Mouse (Mus musculus): ENCODE measurements around the gene Herc3. TPM values are rescaled to one million over a fixed set of nuclear protein-coding genes. Genes with fewer than 3 reads are reported as not detected.

Gene Herc3
- polyA plus RNA-seq, 1 experiment from 2014 or later, result 30.4 TPM

GRCm38 (mm10) chr6:58834470-58834869 lies 3.2 kb downstream of the Herc3 start:
- DNase-seq (no peak), ATAC-seq (ENCODE audit: low FRiP score, low TSS enrichment) (no peak)
- no peak overlapping the region for H3K4me2 ChIP-seq (ENCODE audit: low read length)
- H3K36me3 ChIP-seq (ENCODE audit: control insufficient read depth, insufficient read depth, low read length), result no peaks in the 10 kb centered on the region
- no peaks in the 10 kb centered on the region for H3K27me3 ChIP-seq (ENCODE audit: control insufficient read depth, insufficient read depth, low read length)
- WGBS, result 82% methylated on average over 7 of the region's 7 CpGs
- peaks cover 27% of the 10 kb centered on the region for H3K4me1 ChIP-seq (ENCODE audit: control insufficient read depth, insufficient read depth, low read length)
- no peak overlapping the region for H3K27ac ChIP-seq (replicated peaks; ENCODE audit: low read depth, low read length)
- H3K9me3 ChIP-seq (ENCODE audit: control insufficient read depth, low read length), result no peaks in the 10 kb centered on the region
- no peak overlapping the region for H3K4me3 ChIP-seq (replicated peaks; ENCODE audit: low read depth, low read length)
- no peak overlapping the region for H3K9ac ChIP-seq (replicated peaks; ENCODE audit: low read length)

- Histone ChIP-seq H3K9ac (replicated peaks; ENCODE audit: low read length) (no peak overlapping the region), H3K4me1 (ENCODE audit: control insufficient read depth, insufficient read depth, low read length) (peaks cover 27% of the 10 kb centered on the region), H3K27me3 (ENCODE audit: control insufficient read depth, insufficient read depth, low read length) (no peaks in the 10 kb centered on the region), H3K9me3 (ENCODE audit: control insufficient read depth, low read length) (no peaks in the 10 kb centered on the region), H3K4me2 (ENCODE audit: low read length) (no peak overlapping the region), H3K27ac (replicated peaks; ENCODE audit: low read depth, low read length) (no peak overlapping the region), H3K4me3 (replicated peaks; ENCODE audit: low read depth, low read length) (no peak overlapping the region), H3K36me3 (ENCODE audit: control insufficient read depth, insufficient read depth, low read length) (no peaks in the 10 kb centered on the region)
- ATAC-seq (ENCODE audit: low FRiP score, low TSS enrichment), result no peak
- WGBS, result 80% methylated on average over 1 of the region's 1 CpGs
- DNase-seq, result no peak
Measured at GRCm38 (mm10) chr6:58835591-58835990, 4.3 kb downstream of the Herc3 start.

- Histone ChIP-seq H3K36me3 (ENCODE audit: control insufficient read depth, insufficient read depth, low read length) (no peaks in the 10 kb centered on the region), H3K27me3 (ENCODE audit: control insufficient read depth, insufficient read depth, low read length) (no peaks in the 10 kb centered on the region), H3K27ac (replicated peaks; ENCODE audit: low read depth, low read length) (no peak overlapping the region), H3K4me3 (replicated peaks; ENCODE audit: low read depth, low read length) (no peak overlapping the region), H3K4me2 (ENCODE audit: low read length) (no peak overlapping the region), H3K9me3 (ENCODE audit: control insufficient read depth, low read length) (no peaks in the 10 kb centered on the region), H3K9ac (replicated peaks; ENCODE audit: low read length) (no peak overlapping the region), H3K4me1 (ENCODE audit: control insufficient read depth, insufficient read depth, low read length) (peaks cover 27% of the 10 kb centered on the region)
- DNase-seq (no peak), ATAC-seq (ENCODE audit: low FRiP score, low TSS enrichment) (no peak)
- WGBS, result 89% methylated on average over 2 of the region's 2 CpGs
Measured at GRCm38 (mm10) chr6:58836476-58836875, 5.2 kb downstream of the Herc3 start.

- ATAC-seq (ENCODE audit: low FRiP score, low TSS enrichment) (no peak), DNase-seq (peak; percentile 41)
- Histone ChIP-seq H3K4me3 (replicated peaks; ENCODE audit: low read depth, low read length) (no peak overlapping the region), H3K4me2 (ENCODE audit: low read length) (no peak overlapping the region), H3K27me3 (ENCODE audit: control insufficient read depth, insufficient read depth, low read length) (no peaks in the 10 kb centered on the region), H3K9me3 (ENCODE audit: control insufficient read depth, low read length) (no peaks in the 10 kb centered on the region), H3K4me1 (ENCODE audit: control insufficient read depth, insufficient read depth, low read length) (peaks cover 22% of the 10 kb centered on the region), H3K27ac (replicated peaks; ENCODE audit: low read depth, low read length) (no peak overlapping the region), H3K36me3 (ENCODE audit: control insufficient read depth, insufficient read depth, low read length) (no peaks in the 10 kb centered on the region), H3K9ac (replicated peaks; ENCODE audit: low read length) (no peak overlapping the region)
- WGBS, result 0% methylated on average over 1 of the region's 1 CpGs
Measured at GRCm38 (mm10) chr6:58837917-58838316, 6.7 kb downstream of the Herc3 start.

GRCm38 (mm10) chr6:58841208-58841607 lies 9.9 kb downstream of the Herc3 start:
- no peaks in the 10 kb centered on the region for H3K36me3 ChIP-seq (ENCODE audit: control insufficient read depth, insufficient read depth, low read length)
- no peak overlapping the region for H3K4me2 ChIP-seq (ENCODE audit: low read length)
- H3K27me3 ChIP-seq (ENCODE audit: control insufficient read depth, insufficient read depth, low read length), result no peaks in the 10 kb centered on the region
- no peaks in the 10 kb centered on the region for H3K9me3 ChIP-seq (ENCODE audit: control insufficient read depth, low read length)
- H3K4me1 ChIP-seq (ENCODE audit: control insufficient read depth, insufficient read depth, low read length), result peaks cover 11% of the 10 kb centered on the region
- H3K27ac ChIP-seq (replicated peaks; ENCODE audit: low read depth, low read length), result no peak overlapping the region
- no peak overlapping the region for H3K4me3 ChIP-seq (replicated peaks; ENCODE audit: low read depth, low read length)
- ATAC-seq (ENCODE audit: low FRiP score, low TSS enrichment) (no peak), DNase-seq (no peak)
- 77% methylated on average over 2 of the region's 2 CpGs for WGBS
- no peak overlapping the region for H3K9ac ChIP-seq (replicated peaks; ENCODE audit: low read length)

DNA sequence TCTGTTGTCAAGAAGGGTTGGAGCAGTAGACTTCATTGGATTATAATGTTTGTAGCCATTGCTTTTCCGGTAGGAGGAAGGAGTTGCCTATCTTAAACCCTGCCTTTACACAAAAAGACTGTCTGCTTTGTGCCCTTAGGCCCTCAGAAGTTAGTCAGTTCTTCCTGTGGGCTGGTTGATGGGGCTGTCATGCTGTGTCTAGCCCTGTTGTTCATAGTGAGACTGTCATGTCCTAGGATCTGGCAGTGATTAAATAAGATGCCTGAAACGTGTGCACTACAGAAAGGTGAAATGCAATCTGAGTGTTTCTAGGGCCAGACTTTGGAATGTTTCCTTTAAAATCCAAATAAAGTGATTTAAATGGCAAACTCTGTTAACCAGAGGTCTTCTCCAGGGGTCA lies 10.9 kb downstream of the Herc3 start:
- H3K4me3 ChIP-seq (replicated peaks; ENCODE audit: low read depth, low read length), result no peak overlapping the region
- H3K4me1 ChIP-seq (ENCODE audit: control insufficient read depth, insufficient read depth, low read length), result peaks cover 11% of the 10 kb centered on the region
- DNase-seq, result no peak
- H3K9ac ChIP-seq (replicated peaks; ENCODE audit: low read length), result no peak overlapping the region
- no peak overlapping the region for H3K4me2 ChIP-seq (ENCODE audit: low read length)
- no peak overlapping the region for H3K27ac ChIP-seq (replicated peaks; ENCODE audit: low read depth, low read length)
- 59% methylated on average over 2 of the region's 2 CpGs for WGBS
- H3K27me3 ChIP-seq (ENCODE audit: control insufficient read depth, insufficient read depth, low read length), result no peaks in the 10 kb centered on the region
- H3K9me3 ChIP-seq (ENCODE audit: control insufficient read depth, low read length), result no peaks in the 10 kb centered on the region
- H3K36me3 ChIP-seq (ENCODE audit: control insufficient read depth, insufficient read depth, low read length), result no peaks in the 10 kb centered on the region
- no peak for ATAC-seq (ENCODE audit: low FRiP score, low TSS enrichment)

DNA sequence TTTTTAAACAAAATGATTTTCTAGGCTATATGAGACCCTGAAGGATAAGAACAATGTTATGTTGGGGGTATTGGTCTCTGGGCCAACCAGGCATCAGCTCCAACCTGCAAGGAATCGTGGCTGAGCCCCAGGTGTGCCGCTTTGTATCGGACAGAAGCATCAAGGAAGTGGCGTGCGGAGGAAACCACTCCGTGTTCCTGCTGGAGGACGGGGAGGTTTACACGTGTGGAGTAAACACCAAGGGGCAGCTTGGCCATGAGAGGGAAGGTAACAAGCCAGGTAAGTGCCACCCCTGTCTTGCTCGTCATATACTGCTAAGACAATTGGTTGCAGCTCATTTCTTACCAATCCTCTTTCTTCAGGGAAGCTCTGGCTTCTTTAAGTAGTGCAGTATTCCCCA lies 12.3 kb downstream of the Herc3 start:
- Histone ChIP-seq H3K27ac (replicated peaks; ENCODE audit: low read depth, low read length) (no peak overlapping the region), H3K4me3 (replicated peaks; ENCODE audit: low read depth, low read length) (no peak overlapping the region), H3K36me3 (ENCODE audit: control insufficient read depth, insufficient read depth, low read length) (no peaks in the 10 kb centered on the region), H3K9me3 (ENCODE audit: control insufficient read depth, low read length) (no peaks in the 10 kb centered on the region), H3K27me3 (ENCODE audit: control insufficient read depth, insufficient read depth, low read length) (no peaks in the 10 kb centered on the region), H3K4me1 (ENCODE audit: control insufficient read depth, insufficient read depth, low read length) (peaks cover 2% of the 10 kb centered on the region), H3K9ac (replicated peaks; ENCODE audit: low read length) (no peak overlapping the region), H3K4me2 (ENCODE audit: low read length) (no peak overlapping the region)
- DNase-seq (no peak), ATAC-seq (ENCODE audit: low FRiP score, low TSS enrichment) (no peak)
- WGBS, result 87% methylated on average over 9 of the region's 9 CpGs

- H3K36me3 ChIP-seq (ENCODE audit: control insufficient read depth, insufficient read depth, low read length), result no peaks in the 10 kb centered on the region
- DNase-seq (no peak), ATAC-seq (ENCODE audit: low FRiP score, low TSS enrichment) (0 out of 2 replicates have a peak, but pooled peaks have one; percentile 26)
- H3K4me1 ChIP-seq (ENCODE audit: control insufficient read depth, insufficient read depth, low read length), result no peaks in the 10 kb centered on the region
- WGBS, result 78% methylated on average over 8 of the region's 8 CpGs
- no peak overlapping the region for H3K4me2 ChIP-seq (ENCODE audit: low read length)
- no peak overlapping the region for H3K9ac ChIP-seq (replicated peaks; ENCODE audit: low read length)
- H3K27me3 ChIP-seq (ENCODE audit: control insufficient read depth, insufficient read depth, low read length), result no peaks in the 10 kb centered on the region
- no peak overlapping the region for H3K27ac ChIP-seq (replicated peaks; ENCODE audit: low read depth, low read length)
- H3K4me3 ChIP-seq (replicated peaks; ENCODE audit: low read depth, low read length), result no peak overlapping the region
- H3K9me3 ChIP-seq (ENCODE audit: control insufficient read depth, low read length), result no peaks in the 10 kb centered on the region
Measured at GRCm38 (mm10) chr6:58844188-58844822, 13.0 kb downstream of the Herc3 start.

DNA sequence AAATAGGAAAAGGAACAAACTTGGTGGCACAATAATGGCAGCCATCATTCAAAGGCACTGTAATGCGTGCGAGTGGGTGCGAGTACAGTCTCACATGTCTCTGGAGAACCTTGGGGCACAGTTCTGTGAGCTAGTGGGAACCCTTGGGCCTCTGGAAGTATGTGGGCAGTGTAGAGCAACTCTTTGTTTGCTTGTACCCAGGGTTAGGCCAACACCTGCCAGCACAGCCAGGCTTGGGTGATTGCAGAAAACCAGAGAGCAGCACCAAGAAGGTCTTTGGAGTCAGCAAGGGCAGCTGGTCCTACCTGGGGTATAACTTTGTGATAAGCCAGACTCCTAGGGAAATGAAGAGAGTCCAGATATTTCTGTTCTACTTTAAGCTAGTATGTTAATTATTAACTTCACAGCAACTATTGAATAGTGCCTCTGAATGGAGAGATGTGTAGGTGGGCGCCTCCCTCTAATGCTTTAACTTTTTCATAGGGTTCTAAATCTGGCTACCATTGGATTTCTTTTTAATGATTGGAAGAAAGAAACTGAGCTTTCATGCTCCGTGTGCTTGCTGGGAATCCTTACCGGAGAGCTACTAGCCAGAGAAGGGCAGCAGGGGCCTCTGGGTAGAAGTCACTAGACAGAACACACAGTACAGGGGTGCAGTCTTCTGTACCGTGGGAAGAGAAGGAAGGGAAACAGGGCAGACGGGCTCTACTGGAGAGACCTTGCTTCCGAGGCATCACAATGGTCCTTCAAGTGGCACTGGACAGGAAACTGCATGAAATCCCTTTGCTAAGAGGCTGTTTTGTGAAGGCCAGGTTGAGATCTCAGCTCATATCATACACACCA lies 15.8 kb downstream of the Herc3 start:
- Histone ChIP-seq H3K4me2 (ENCODE audit: low read length) (no peak overlapping the region), H3K36me3 (ENCODE audit: control insufficient read depth, insufficient read depth, low read length) (no peaks in the 10 kb centered on the region), H3K4me1 (ENCODE audit: control insufficient read depth, insufficient read depth, low read length) (no peaks in the 10 kb centered on the region), H3K27me3 (ENCODE audit: control insufficient read depth, insufficient read depth, low read length) (no peaks in the 10 kb centered on the region), H3K4me3 (replicated peaks; ENCODE audit: low read depth, low read length) (no peak overlapping the region), H3K27ac (replicated peaks; ENCODE audit: low read depth, low read length) (no peak overlapping the region), H3K9ac (replicated peaks; ENCODE audit: low read length) (no peak overlapping the region), H3K9me3 (ENCODE audit: control insufficient read depth, low read length) (no peaks in the 10 kb centered on the region)
- 94% methylated on average over 9 of the region's 9 CpGs for WGBS
- ATAC-seq (ENCODE audit: low FRiP score, low TSS enrichment) (no peak), DNase-seq (no peak)

Measured in midbrain, embryonic 14.5 days (tissue).